Mouse (Mus musculus) lung, embryonic 15.5 days (tissue): ENCODE measurements around the gene Sox30. TPM values are rescaled to one million over a fixed set of nuclear protein-coding genes. Genes with fewer than 3 reads are reported as not detected.

ENCODE experiments used
- ATAC-seq: fragments of 200-750 bp; cut with Nextera tagmentation; 2 replicates; pipeline ENCODE4 v1.8.0; 2017; ENCODE audit warnings: moderate number of reproducible peaks, borderline replicate concordance; ENCODE audit not compliant: low FRiP score, low TSS enrichment; ENCODE audit errors: extremely low read depth
- H3K27ac ChIP-seq: fragments of 300-500 bp; sonication (generic); 2 replicates; pipeline ENCODE4 v1.5.1; 2015; ENCODE audit warnings: moderate library complexity, mild to moderate bottlenecking, inconsistent platforms
- H3K27me3 ChIP-seq: fragments of 300-500 bp; sonication (generic); 2 replicates; pipeline ENCODE4 v1.6.1; 2015; ENCODE audit warnings: inconsistent platforms
- H3K36me3 ChIP-seq: fragments of 300-500 bp; sonication (generic); 2 replicates; pipeline ENCODE4 v1.6.1; 2015; ENCODE audit warnings: inconsistent platforms
- H3K4me1 ChIP-seq: fragments of 300-500 bp; sonication (generic); 2 replicates; pipeline ENCODE4 v1.6.1; 2015; ENCODE audit warnings: inconsistent platforms
- H3K4me2 ChIP-seq: fragments of 300-500 bp; sonication (generic); 2 replicates; pipeline ENCODE4 v1.6.1; 2015; ENCODE audit warnings: inconsistent platforms, mild to moderate bottlenecking, moderate library complexity
- H3K4me3 ChIP-seq: fragments of 300-500 bp; sonication (generic); 2 replicates; pipeline ENCODE4 v1.5.1; 2015; ENCODE audit warnings: mild to moderate bottlenecking, inconsistent platforms
- H3K9ac ChIP-seq: fragments of 300-500 bp; sonication (generic); 2 replicates; pipeline ENCODE4 v1.6.1; 2015; ENCODE audit warnings: inconsistent platforms
- H3K9me3 ChIP-seq: fragments of 300-500 bp; sonication (generic); 2 replicates; pipeline ENCODE4 v1.6.1; 2016; ENCODE audit warnings: inconsistent platforms
- WGBS: fragments of 180-500 bp; shearing (Covaris S2); methylation state at CpG from one replicate; pipeline ENCODE4 v1.1.7; 2015; 5-methylcytosine and 5-hydroxymethylcytosine counted together
- polyA plus RNA-seq: library from polyadenylated mRNA; unstranded; fragments of >200 nt; fragmentation: Nextera tagmentation; extraction: Ambion mirVana; gene quantifications from 2 replicates; pipeline ENCODE4 v1.2.1, GENCODE M21; 2015

Gene Sox30
- polyA plus RNA-seq, 1 experiment from 2014 or later, result 0.12 TPM

GRCm38 (mm10) chr11:45959598-45959997 is 20.5 kb upstream of the Sox30 start:
- Histone ChIP-seq H3K9me3 (no peaks in the 10 kb centered on the region), H3K27me3 (no peaks in the 10 kb centered on the region), H3K27ac (no peak overlapping the region), H3K4me1 (0 out of 2 replicates have a peak, but pooled peaks cover 3% of the 10 kb centered on the region), H3K4me3 (no peak overlapping the region), H3K4me2 (no peak overlapping the region), H3K9ac (no peak overlapping the region), H3K36me3 (no peaks in the 10 kb centered on the region)
- WGBS, result 66% methylated on average over 3 of the region's 3 CpGs
- no peak for ATAC-seq

- H3K9ac ChIP-seq, result no peak overlapping the region
- no peak for ATAC-seq
- H3K27me3 ChIP-seq, result no peaks in the 10 kb centered on the region
- no peaks in the 10 kb centered on the region for H3K36me3 ChIP-seq
- no peak overlapping the region for H3K4me3 ChIP-seq
- WGBS, result 78% methylated on average over 5 of the region's 5 CpGs
- H3K4me2 ChIP-seq, result no peak overlapping the region
- no peaks in the 10 kb centered on the region for H3K4me1 ChIP-seq
- no peak overlapping the region for H3K27ac ChIP-seq
- H3K9me3 ChIP-seq, result no peaks in the 10 kb centered on the region
These were observed 20.1 kb upstream of the Sox30 start for GRCm38 (mm10) chr11:45960003-45960402.

GRCm38 (mm10) chr11:45966896-45967295 is 13.2 kb upstream of the Sox30 start:
- no peak overlapping the region for H3K4me2 ChIP-seq
- H3K9me3 ChIP-seq, result no peaks in the 10 kb centered on the region
- no peaks in the 10 kb centered on the region for H3K27me3 ChIP-seq
- no peaks in the 10 kb centered on the region for H3K4me1 ChIP-seq
- 81% methylated on average over 4 of the region's 4 CpGs for WGBS
- ATAC-seq, result no peak
- H3K36me3 ChIP-seq, result no peaks in the 10 kb centered on the region
- no peak overlapping the region for H3K9ac ChIP-seq
- no peak overlapping the region for H3K27ac ChIP-seq
- H3K4me3 ChIP-seq, result no peak overlapping the region

- Histone ChIP-seq H3K9me3 (no peaks in the 10 kb centered on the region), H3K4me2 (no peak overlapping the region), H3K9ac (no peak overlapping the region), H3K4me3 (no peak overlapping the region), H3K36me3 (no peaks in the 10 kb centered on the region), H3K27ac (no peak overlapping the region), H3K27me3 (no peaks in the 10 kb centered on the region), H3K4me1 (no peaks in the 10 kb centered on the region)
- 87% methylated on average over 3 of the region's 3 CpGs for WGBS
- ATAC-seq, result no peak
These were observed 11.6 kb upstream of the Sox30 start for GRCm38 (mm10) chr11:45968466-45968865.

GRCm38 (mm10) chr11:45973635-45974034 is 6.5 kb upstream of the Sox30 start:
- Histone ChIP-seq H3K4me3 (no peak overlapping the region), H3K9ac (no peak overlapping the region), H3K36me3 (no peaks in the 10 kb centered on the region), H3K4me2 (no peak overlapping the region), H3K27me3 (no peaks in the 10 kb centered on the region), H3K27ac (no peak overlapping the region), H3K4me1 (no peaks in the 10 kb centered on the region), H3K9me3 (no peaks in the 10 kb centered on the region)
- no peak for ATAC-seq
- 79% methylated on average over 5 of the region's 5 CpGs for WGBS

- WGBS, result 79% methylated on average over 8 of the region's 8 CpGs
These were observed 5.6 kb upstream of the Sox30 start for GRCm38 (mm10) chr11:45974466-45974865.

GRCm38 (mm10) chr11:45976061-45976460 is 4.0 kb upstream of the Sox30 start:
- no peak for ATAC-seq
- Histone ChIP-seq H3K9me3 (peaks cover 3% of the 10 kb centered on the region; the same call in 1 of the 2 replicates), H3K27me3 (no peaks in the 10 kb centered on the region; the same call in 1 of the 2 replicates), H3K4me2 (no peak overlapping the region), H3K27ac (no peak overlapping the region), H3K4me1 (0 out of 2 replicates have a peak, but pooled peaks cover 5% of the 10 kb centered on the region), H3K36me3 (no peaks in the 10 kb centered on the region), H3K9ac (no peak overlapping the region), H3K4me3 (no peak overlapping the region)
- WGBS, result 78% methylated on average over 3 of the region's 3 CpGs

More at GRCm38 (mm10) chr11:45974466-45974865, 5.6 kb upstream of the Sox30 start:
- ATAC-seq, result no peak
- no peak overlapping the region for H3K4me3 ChIP-seq
- H3K27me3 ChIP-seq, result no peaks in the 10 kb centered on the region; the same call in 1 of the 2 replicates
- H3K9me3 ChIP-seq, result no peaks in the 10 kb centered on the region
- no peaks in the 10 kb centered on the region for H3K36me3 ChIP-seq
- no peak overlapping the region for H3K9ac ChIP-seq
- no peak overlapping the region for H3K27ac ChIP-seq
- no peaks in the 10 kb centered on the region for H3K4me1 ChIP-seq
- H3K4me2 ChIP-seq, result no peak overlapping the region

GRCm38 (mm10) chr11:45980893-45981253 is 763 bp downstream of the Sox30 start:
- H3K9me3 ChIP-seq, result peaks cover 3% of the 10 kb centered on the region; the same call in 1 of the 2 replicates
- H3K27me3 ChIP-seq, result no peaks in the 10 kb centered on the region; the same call in 1 of the 2 replicates
- no peak for ATAC-seq
- no peaks in the 10 kb centered on the region for H3K36me3 ChIP-seq
- peak overlapping the region; percentile 68 for H3K9ac ChIP-seq
- H3K4me1 ChIP-seq, result 0 out of 2 replicates have a peak, but pooled peaks cover 5% of the 10 kb centered on the region
- WGBS, result 38% methylated on average over 19 of the region's 19 CpGs
- peak overlapping the region; percentile 57 for H3K4me3 ChIP-seq
- H3K4me2 ChIP-seq, result peak overlapping the region; percentile 90
- H3K27ac ChIP-seq, result no peak overlapping the region

- Histone ChIP-seq H3K4me3 (peak overlapping the region; percentile 29), H3K9me3 (no peaks in the 10 kb centered on the region), H3K36me3 (no peaks in the 10 kb centered on the region), H3K4me2 (peak overlapping the region; percentile 54), H3K9ac (0 out of 2 replicates have a peak overlapping the region, but pooled peaks have one; percentile 2), H3K27me3 (no peaks in the 10 kb centered on the region), H3K4me1 (no peaks in the 10 kb centered on the region), H3K27ac (no peak overlapping the region)
- 5% methylated on average over 16 of the region's 16 CpGs for WGBS
- ATAC-seq, result peak; percentile 65
These were observed 11.5 kb downstream of the Sox30 start for GRCm38 (mm10) chr11:45991604-45992003.

GRCm38 (mm10) chr11:45992087-45992486 is 12.0 kb downstream of the Sox30 start:
- Histone ChIP-seq H3K9ac (no peak overlapping the region), H3K27ac (no peak overlapping the region), H3K9me3 (no peaks in the 10 kb centered on the region), H3K36me3 (no peaks in the 10 kb centered on the region), H3K4me1 (no peaks in the 10 kb centered on the region), H3K27me3 (no peaks in the 10 kb centered on the region), H3K4me3 (peak overlapping the region; percentile 29), H3K4me2 (peak overlapping the region; percentile 54)
- ATAC-seq, result no peak
- 42% methylated on average over 13 of the region's 13 CpGs for WGBS

GRCm38 (mm10) chr11:46016061-46016460 is 36.0 kb downstream of the Sox30 start:
- H3K4me2 ChIP-seq, result no peak overlapping the region
- no peaks in the 10 kb centered on the region for H3K9me3 ChIP-seq
- peaks cover 2% of the 10 kb centered on the region; the same call in 1 of the 2 replicates for H3K4me1 ChIP-seq
- no peak overlapping the region for H3K9ac ChIP-seq
- no peak for ATAC-seq
- H3K27ac ChIP-seq, result no peak overlapping the region
- 19% methylated on average over 6 of the region's 6 CpGs for WGBS
- H3K27me3 ChIP-seq, result no peaks in the 10 kb centered on the region
- H3K4me3 ChIP-seq, result no peak overlapping the region
- H3K36me3 ChIP-seq, result no peaks in the 10 kb centered on the region

GRCm38 (mm10) chr11:46020246-46020645 is 40.1 kb downstream of the Sox30 start:
- Histone ChIP-seq H3K36me3 (no peaks in the 10 kb centered on the region), H3K27ac (no peak overlapping the region), H3K27me3 (no peaks in the 10 kb centered on the region), H3K9me3 (no peaks in the 10 kb centered on the region), H3K4me2 (no peak overlapping the region), H3K4me1 (peaks cover 2% of the 10 kb centered on the region; the same call in 1 of the 2 replicates), H3K4me3 (no peak overlapping the region), H3K9ac (no peak overlapping the region)
- ATAC-seq, result no peak
- 53% methylated on average over 1 of the region's 1 CpGs for WGBS

GRCm38 (mm10) chr11:46021850-46022249 is 41.7 kb downstream of the Sox30 start:
- no peaks in the 10 kb centered on the region for H3K9me3 ChIP-seq
- ATAC-seq, result no peak
- H3K9ac ChIP-seq, result no peak overlapping the region
- no peaks in the 10 kb centered on the region for H3K27me3 ChIP-seq
- H3K4me2 ChIP-seq, result no peak overlapping the region
- no peak overlapping the region for H3K27ac ChIP-seq
- peaks cover 10% of the 10 kb centered on the region; the same call in 1 of the 2 replicates for H3K4me1 ChIP-seq
- no peak overlapping the region for H3K4me3 ChIP-seq
- H3K36me3 ChIP-seq, result no peaks in the 10 kb centered on the region
